Mouse (Mus musculus): ENCODE data around the gene Cwh43. TPM values are rescaled to one million over a fixed set of nuclear protein-coding genes. Genes with fewer than 3 reads are reported as not detected.

The Cwh43 gene
- polyA plus RNA-seq, 2 experiments, result not detected

DNA sequence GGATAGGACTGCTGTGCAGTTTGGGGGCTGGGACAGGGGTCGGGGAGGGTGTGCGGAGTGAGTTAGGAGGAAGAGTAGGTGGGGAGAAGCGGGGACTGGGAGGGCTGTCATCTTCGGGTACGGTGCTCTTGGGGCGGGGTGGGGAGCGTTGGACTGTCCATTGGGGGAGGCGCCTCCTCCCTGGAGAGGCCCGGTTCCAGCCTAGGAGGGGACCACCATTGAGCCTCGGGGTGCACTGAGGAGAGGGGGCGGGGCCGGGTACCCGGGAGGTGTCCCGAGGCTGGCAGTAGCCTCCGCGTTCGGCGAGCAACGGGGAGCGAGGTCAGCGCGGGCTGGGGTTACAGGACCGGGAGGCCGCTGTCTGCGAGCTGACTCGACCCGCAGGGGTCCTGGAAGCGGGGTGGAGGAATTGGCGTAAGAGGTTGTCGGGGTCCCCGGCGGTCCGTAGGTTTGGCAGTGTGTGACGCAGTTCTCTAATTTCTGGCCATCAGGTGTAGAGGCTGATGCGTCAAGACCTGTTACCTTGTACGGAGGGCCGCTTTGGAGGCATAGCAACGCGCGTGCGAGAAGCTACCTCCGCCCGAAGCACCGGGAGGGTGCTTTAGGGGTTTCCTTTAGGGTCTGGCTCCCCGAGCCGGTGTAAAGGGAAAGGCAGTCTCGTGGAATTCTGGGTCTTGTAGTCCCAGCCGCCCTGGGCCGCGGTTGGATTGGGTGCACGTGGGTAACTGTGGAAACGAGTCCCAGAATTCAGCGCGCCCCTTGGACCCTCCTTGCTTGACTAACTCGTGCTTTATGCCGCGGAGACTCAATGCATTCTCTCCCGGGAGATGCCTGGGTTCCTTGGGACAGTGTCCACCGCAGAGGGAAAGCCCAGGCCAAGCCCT lies 86.2 kb downstream of the Cwh43 start:
- ATAC-seq (ENCODE audit: insufficient read depth), result peak; percentile 52
- WGBS (ENCODE audit: insufficient replicate concordance), result under 1% methylated on average over 56 of the region's 59 CpGs
- Histone ChIP-seq H3K9me3 (ENCODE audit: control insufficient read depth, low read length) (no peaks in the 10 kb centered on the region), H3K27ac (no peak overlapping the region), H3K9ac (replicated peaks) (peak overlapping the region; percentile 53), H3K27me3 (ENCODE audit: control insufficient read depth, insufficient read depth, low read length) (no peaks in the 10 kb centered on the region), H3K4me2 (ENCODE audit: low read depth) (peak overlapping the region; percentile 65), H3K4me1 (replicated peaks; ENCODE audit: control insufficient read depth in 2 of 2, insufficient read depth in 2 of 2, low read length in 1 of 2) (peaks cover 7 to 8% of the 10 kb centered on the region in 2 experiments; a peak in 3 of 4 replicates), H3K4me3 (ENCODE audit: insufficient read depth in 1 of 2, low read depth in 2 of 2, low read length in 2 of 2) (peak overlapping the region; percentile 62 to 91), H3K36me3 (replicated peaks; ENCODE audit: control insufficient read depth, insufficient read depth, low read depth) (no peaks in the 10 kb centered on the region)
- TF ChIP-seq EP300 (IDR thresholded peaks at IDR 0.05; ENCODE audit: low read depth), result no peak
- TF ChIP-seq CTCF (IDR thresholded peaks at IDR 0.05; ENCODE audit: low read depth), result no peak
- peak; percentile 73 to 74 (median 74) for DNase-seq (ENCODE audit: low read depth in 3 of 3, low spot score in 3 of 3)

GRCm38 (mm10) chr5:73497401-73497800 lies 91.5 kb downstream of the Cwh43 start:
- peaks cover 0 to 4% of the 10 kb centered on the region in 2 experiments; a peak in 2 of 4 replicates for H3K4me1 ChIP-seq (replicated peaks; ENCODE audit: control insufficient read depth in 2 of 2, insufficient read depth in 2 of 2, low read length in 1 of 2)

GRCm38 (mm10) chr5:73498559-73498958 lies 92.7 kb downstream of the Cwh43 start:
- DNase-seq (ENCODE audit: low read depth in 3 of 3, low spot score in 3 of 3) (no peak), ATAC-seq (ENCODE audit: insufficient read depth) (no peak)
- H3K9ac ChIP-seq (replicated peaks), result no peak overlapping the region
- no peaks in the 10 kb centered on the region for H3K27me3 ChIP-seq (ENCODE audit: control insufficient read depth, insufficient read depth, low read length)
- no peak overlapping the region for H3K4me3 ChIP-seq (ENCODE audit: insufficient read depth in 1 of 2, low read depth in 2 of 2, low read length in 2 of 2)
- TF ChIP-seq EP300 (IDR thresholded peaks at IDR 0.05; ENCODE audit: low read depth) (no peak), CTCF (IDR thresholded peaks at IDR 0.05; ENCODE audit: low read depth) (no peak)
- no peak overlapping the region for H3K4me2 ChIP-seq (ENCODE audit: low read depth)
- H3K4me1 ChIP-seq (replicated peaks; ENCODE audit: control insufficient read depth in 2 of 2, insufficient read depth in 2 of 2, low read length in 1 of 2), result peaks cover 0 to 8% of the 10 kb centered on the region in 2 experiments; a peak in 2 of 4 replicates
- H3K36me3 ChIP-seq (replicated peaks; ENCODE audit: control insufficient read depth, insufficient read depth, low read depth), result no peaks in the 10 kb centered on the region
- H3K9me3 ChIP-seq (ENCODE audit: control insufficient read depth, low read length), result no peaks in the 10 kb centered on the region
- 66% methylated on average over 8 of the region's 8 CpGs for WGBS (ENCODE audit: insufficient replicate concordance)
- H3K27ac ChIP-seq, result no peak overlapping the region

More at GRCm38 (mm10) chr5:73497401-73497800, 91.5 kb downstream of the Cwh43 start:
- Histone ChIP-seq H3K36me3 (replicated peaks; ENCODE audit: control insufficient read depth, insufficient read depth, low read depth) (no peaks in the 10 kb centered on the region), H3K4me3 (ENCODE audit: insufficient read depth in 1 of 2, low read depth in 2 of 2, low read length in 2 of 2) (no peak overlapping the region), H3K9ac (replicated peaks) (no peak overlapping the region), H3K9me3 (ENCODE audit: control insufficient read depth, low read length) (no peaks in the 10 kb centered on the region), H3K27me3 (ENCODE audit: control insufficient read depth, insufficient read depth, low read length) (no peaks in the 10 kb centered on the region), H3K27ac (no peak overlapping the region), H3K4me2 (ENCODE audit: low read depth) (no peak overlapping the region)
- TF ChIP-seq CTCF (IDR thresholded peaks at IDR 0.05; ENCODE audit: low read depth), result no peak
- TF ChIP-seq EP300 (IDR thresholded peaks at IDR 0.05; ENCODE audit: low read depth), result no peak
- 62% methylated on average over 3 of the region's 3 CpGs for WGBS (ENCODE audit: insufficient replicate concordance)
- ATAC-seq (ENCODE audit: insufficient read depth) (no peak), DNase-seq (ENCODE audit: low read depth in 3 of 3, low spot score in 3 of 3) (no peak)

GRCm38 (mm10) chr5:73500867-73501440 lies 95.1 kb downstream of the Cwh43 start:
- 71% methylated on average over 7 of the region's 7 CpGs for WGBS (ENCODE audit: insufficient replicate concordance)
- H3K4me2 ChIP-seq (ENCODE audit: low read depth), result no peak overlapping the region
- TF ChIP-seq CTCF (IDR thresholded peaks at IDR 0.05; ENCODE audit: low read depth), result no peak
- TF ChIP-seq EP300 (IDR thresholded peaks at IDR 0.05; ENCODE audit: low read depth), result no peak

DNA sequence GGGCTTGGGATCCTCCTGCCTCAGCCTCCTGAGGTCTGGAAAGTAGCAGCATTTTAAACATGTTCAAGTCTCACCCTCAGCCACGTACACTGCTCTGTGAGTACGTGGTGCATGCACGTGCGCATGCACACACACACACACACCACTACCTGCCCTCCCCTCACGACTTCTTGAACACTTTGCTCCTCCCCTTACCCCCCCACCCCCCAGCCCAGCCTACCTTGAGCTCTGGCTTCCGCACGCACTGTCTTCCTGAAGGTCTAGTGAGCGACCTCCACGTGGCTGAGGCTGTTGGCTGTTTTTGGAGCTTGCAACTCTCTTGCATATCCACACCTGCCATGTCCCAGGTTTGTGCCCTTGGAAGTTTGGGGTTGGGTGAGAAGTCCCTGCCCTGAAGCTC lies 96.5 kb downstream of the Cwh43 start:
- DNase-seq (ENCODE audit: low read depth in 3 of 3, low spot score in 3 of 3) (no peak), ATAC-seq (ENCODE audit: insufficient read depth) (no peak)
- no peak for TF ChIP-seq CTCF (IDR thresholded peaks at IDR 0.05; ENCODE audit: low read depth)
- TF ChIP-seq EP300 (IDR thresholded peaks at IDR 0.05; ENCODE audit: low read depth), result no peak
- Histone ChIP-seq H3K9me3 (ENCODE audit: control insufficient read depth, low read length) (no peaks in the 10 kb centered on the region), H3K27me3 (ENCODE audit: control insufficient read depth, insufficient read depth, low read length) (no peaks in the 10 kb centered on the region), H3K4me3 (ENCODE audit: insufficient read depth in 1 of 2, low read depth in 2 of 2, low read length in 2 of 2) (no peak overlapping the region), H3K27ac (no peak overlapping the region), H3K4me1 (replicated peaks; ENCODE audit: control insufficient read depth in 2 of 2, insufficient read depth in 2 of 2, low read length in 1 of 2) (peaks cover 0 to 8% of the 10 kb centered on the region in 2 experiments; a peak in 2 of 4 replicates), H3K36me3 (replicated peaks; ENCODE audit: control insufficient read depth, insufficient read depth, low read depth) (no peaks in the 10 kb centered on the region), H3K4me2 (ENCODE audit: low read depth) (no peak overlapping the region), H3K9ac (replicated peaks) (no peak overlapping the region)
- WGBS (ENCODE audit: insufficient replicate concordance), result 70% methylated on average over 9 of the region's 9 CpGs

More at GRCm38 (mm10) chr5:73500867-73501440, 95.1 kb downstream of the Cwh43 start:
- peaks cover 0 to 8% of the 10 kb centered on the region in 2 experiments; a peak in 2 of 4 replicates for H3K4me1 ChIP-seq (replicated peaks; ENCODE audit: control insufficient read depth in 2 of 2, insufficient read depth in 2 of 2, low read length in 1 of 2)
- H3K9me3 ChIP-seq (ENCODE audit: control insufficient read depth, low read length), result no peaks in the 10 kb centered on the region
- DNase-seq (ENCODE audit: low read depth in 3 of 3, low spot score in 3 of 3) (no peak), ATAC-seq (ENCODE audit: insufficient read depth) (no peak)
- H3K27me3 ChIP-seq (ENCODE audit: control insufficient read depth, insufficient read depth, low read length), result no peaks in the 10 kb centered on the region
- no peak overlapping the region for H3K9ac ChIP-seq (replicated peaks)
- H3K4me3 ChIP-seq (ENCODE audit: insufficient read depth in 1 of 2, low read depth in 2 of 2, low read length in 2 of 2), result no peak overlapping the region
- H3K27ac ChIP-seq, result no peak overlapping the region
- H3K36me3 ChIP-seq (replicated peaks; ENCODE audit: control insufficient read depth, insufficient read depth, low read depth), result no peaks in the 10 kb centered on the region

Other genes starting within 250 kb of the Cwh43 start
- gene Fryl, start 149.5 kb upstream of the Cwh43 start, polyA plus RNA-seq (2012; rRNA removed), result 15.4 and 22.1 TPM in 2 replicates
- 41.8 and 46.7 TPM in 2 replicates for gene Fryl, start 149.5 kb upstream of the Cwh43 start, polyA plus RNA-seq (2014; fragmentation: Nextera tagmentation; extraction: Ambion mirVana)
- gene Ociad1, start 113.3 kb upstream of the Cwh43 start, polyA plus RNA-seq (2012; rRNA removed), result 59.2 and 81.4 TPM in 2 replicates
- 74.9 and 77.4 TPM in 2 replicates for gene Ociad1, start 113.3 kb upstream of the Cwh43 start, polyA plus RNA-seq (2014; fragmentation: Nextera tagmentation; extraction: Ambion mirVana)
- 0.51 and 0.95 TPM in 2 replicates for gene Ociad2, start 65.0 kb upstream of the Cwh43 start, polyA plus RNA-seq (2012; rRNA removed)
- gene Ociad2, start 65.0 kb upstream of the Cwh43 start, polyA plus RNA-seq (2014; fragmentation: Nextera tagmentation; extraction: Ambion mirVana), result 2.8 and 3.6 TPM in 2 replicates
- gene Dcun1d4, start 74.9 kb downstream of the Cwh43 start, polyA plus RNA-seq (2012; rRNA removed), result 1.1 and 1.5 TPM in 2 replicates
- 2.8 and 2.9 TPM in 2 replicates for gene Dcun1d4, start 74.9 kb downstream of the Cwh43 start, polyA plus RNA-seq (2014; fragmentation: Nextera tagmentation; extraction: Ambion mirVana)
- gene Lrrc66, start 226.5 kb downstream of the Cwh43 start, polyA plus RNA-seq (2012; rRNA removed), result 0.03 and 0.04 TPM in 2 replicates
- not detected in 2 replicates for gene Lrrc66, start 226.5 kb downstream of the Cwh43 start, polyA plus RNA-seq (2014; fragmentation: Nextera tagmentation; extraction: Ambion mirVana)
- 0.83 and 1.2 TPM in 2 replicates for gene Sgcb, start 241.7 kb downstream of the Cwh43 start, polyA plus RNA-seq (2012; rRNA removed)
- 1.8 and 2.2 TPM in 2 replicates for gene Sgcb, start 241.7 kb downstream of the Cwh43 start, polyA plus RNA-seq (2014; fragmentation: Nextera tagmentation; extraction: Ambion mirVana)
- not detected in 2 replicates for gene Spata18, start 245.3 kb downstream of the Cwh43 start, polyA plus RNA-seq (2012; rRNA removed)
- not detected in 2 replicates for gene Spata18, start 245.3 kb downstream of the Cwh43 start, polyA plus RNA-seq (2014; fragmentation: Nextera tagmentation; extraction: Ambion mirVana)